Mouse (Mus musculus) stomach, embryonic 14.5 days (tissue): ENCODE data around the gene Calhm2. TPM values are rescaled to one million over a fixed set of nuclear protein-coding genes. Genes with fewer than 3 reads are reported as not detected.
"Not testable (repeated sequence)": the region's sequence is repeated elsewhere in the genome, so short reads cannot be mapped to it uniquely, and the experiment has no call there.

ENCODE experiments used
- ATAC-seq: fragments of 200-750 bp; cut with Nextera tagmentation; 2 replicates; pipeline ENCODE4 v1.8.0; 2017; ENCODE audit warnings: low read depth, moderate TSS enrichment; ENCODE audit not compliant: insufficient number of reproducible peaks, insufficient read depth, low FRiP score
- H3K27ac ChIP-seq: fragments of 300-500 bp; sonication (generic); 2 replicates; pipeline ENCODE4 v1.5.1; 2014; ENCODE audit warnings: mild to moderate bottlenecking, low read length, moderate library complexity, mixed read lengths
- H3K27me3 ChIP-seq: fragments of 300-500 bp; sonication (generic); 2 replicates; pipeline ENCODE4 v1.6.1; 2014; ENCODE audit warnings: low read length, control low read depth, mixed read lengths; ENCODE audit not compliant: control insufficient read depth, insufficient read depth
- H3K36me3 ChIP-seq: fragments of 300-500 bp; sonication (generic); 2 replicates; pipeline ENCODE4 v1.6.1; 2014; ENCODE audit warnings: mild to moderate bottlenecking, control low read depth, low read length, moderate library complexity, mixed read lengths; ENCODE audit not compliant: control insufficient read depth, insufficient read depth
- H3K4me1 ChIP-seq: fragments of 300-500 bp; sonication (generic); 2 replicates; pipeline ENCODE4 v1.6.1; 2014; ENCODE audit warnings: low read length, control low read depth, mixed read lengths; ENCODE audit not compliant: control insufficient read depth, insufficient read depth
- H3K4me2 ChIP-seq: fragments of 300-500 bp; sonication (generic); replicated peaks from 2 replicates; pipeline ENCODE4 v1.6.1; 2014; ENCODE audit warnings: low read depth, low read length, control low read depth
- H3K4me3 ChIP-seq: fragments of 300-500 bp; sonication (generic); 2 replicates; pipeline ENCODE4 v1.5.1; 2014; ENCODE audit warnings: low read depth, low read length, control low read depth
- H3K9ac ChIP-seq: fragments of 300-500 bp; sonication (generic); replicated peaks from 2 replicates; pipeline ENCODE4 v1.6.1; 2014; ENCODE audit warnings: low read depth, mild to moderate bottlenecking, control low read depth, low read length, moderate library complexity, mixed read lengths
- H3K9me3 ChIP-seq: fragments of 300-500 bp; sonication (generic); 2 replicates; pipeline ENCODE4 v1.6.1; 2016; ENCODE audit warnings: low read depth, low read length, control low read depth; ENCODE audit not compliant: control insufficient read depth
- WGBS: fragments of 180-500 bp; shearing (Covaris S2); extraction: QIAGEN DNeasy Blood & Tissue Kit; methylation state at CpG from one replicate; pipeline ENCODE4 v1.1.7; 2014; 5-methylcytosine and 5-hydroxymethylcytosine counted together
- polyA plus RNA-seq: library from polyadenylated mRNA; unstranded; fragments of >200 nt; fragmentation: Nextera tagmentation; extraction: Ambion mirVana; gene quantifications from 2 replicates; pipeline ENCODE4 v1.2.1, GENCODE M21; 2014

The Calhm2 gene
- polyA plus RNA-seq, 1 experiment from 2014 or later = 2.3 TPM

GRCm38 (mm10) chr19:47144154-47144553 lies 6.1 kb upstream of the Calhm2 start, which contains the start of gene Calhm1:
Gene Calhm1 (minus strand): TSS chr19:47144254.
- ATAC-seq = no peak
- no peak within 1 kb of the TSS for H3K27ac ChIP-seq
- H3K27me3 ChIP-seq = no peaks in the 10 kb centered on the region
- no peaks in the 10 kb centered on the region for H3K36me3 ChIP-seq
- WGBS = 90% methylated on average over 6 of the region's 6 CpGs
- H3K9ac ChIP-seq = no peak within 1 kb of the TSS
- no peak within 1 kb of the TSS for H3K4me3 ChIP-seq
- no peak within 1 kb of the TSS for H3K4me2 ChIP-seq
- no peaks in the 10 kb centered on the region for H3K9me3 ChIP-seq
- no peaks in the 10 kb centered on the region for H3K4me1 ChIP-seq

- H3K4me1 ChIP-seq = peaks cover 9% of the 10 kb centered on the region
- 76% methylated on average over 6 of the region's 6 CpGs for WGBS
- H3K4me2 ChIP-seq = no peak overlapping the region
- ATAC-seq = no peak
- H3K9ac ChIP-seq = no peak overlapping the region
- no peak overlapping the region for H3K4me3 ChIP-seq
- H3K9me3 ChIP-seq = no peaks in the 10 kb centered on the region
- H3K27ac ChIP-seq = no peak overlapping the region
- H3K36me3 ChIP-seq = no peaks in the 10 kb centered on the region
- H3K27me3 ChIP-seq = no peaks in the 10 kb centered on the region
Observed at GRCm38 (mm10) chr19:47142438-47142837, 4.3 kb upstream of the Calhm2 start.

- H3K9ac ChIP-seq, H3K27me3 ChIP-seq, H3K27ac ChIP-seq, ATAC-seq, H3K4me3 ChIP-seq, H3K9me3 ChIP-seq, H3K4me2 ChIP-seq, H3K36me3 ChIP-seq: not testable (repeated sequence)
- 28% methylated on average over 7 of the region's 7 CpGs for WGBS
- peaks cover 20% of the 10 kb centered on the region for H3K4me1 ChIP-seq
Observed at GRCm38 (mm10) chr19:47139611-47140010, 1.5 kb upstream of the Calhm2 start.

GRCm38 (mm10) chr19:47137051-47137581 lies 978 bp downstream of the Calhm2 start:
- Histone ChIP-seq H3K4me3 (peak overlapping the region; percentile 42), H3K36me3 (peaks cover 5% of the 10 kb centered on the region; the same call in 1 of the 2 replicates), H3K4me2 (peak overlapping the region; percentile 75), H3K4me1 (peaks cover 20% of the 10 kb centered on the region), H3K9ac (peak overlapping the region; percentile 65), H3K27ac (peak overlapping the region; percentile 87; the same call in 1 of the 2 replicates), H3K9me3 (no peaks in the 10 kb centered on the region), H3K27me3 (no peaks in the 10 kb centered on the region)
- 12% methylated on average over 6 of the region's 6 CpGs for WGBS
- no peak for ATAC-seq

- 0 out of 2 replicates have a peak overlapping the region, but pooled peaks have one; percentile 75 for H3K4me2 ChIP-seq
- H3K9me3 ChIP-seq = no peaks in the 10 kb centered on the region
- H3K4me1 ChIP-seq = peaks cover 20% of the 10 kb centered on the region
- H3K27ac ChIP-seq = no peak overlapping the region
- H3K9ac ChIP-seq = no peak overlapping the region
- WGBS = 84% methylated on average over 5 of the region's 5 CpGs
- ATAC-seq = no peak
- no peaks in the 10 kb centered on the region for H3K27me3 ChIP-seq
- peaks cover 13% of the 10 kb centered on the region; the same call in 1 of the 2 replicates for H3K36me3 ChIP-seq
- no peak overlapping the region for H3K4me3 ChIP-seq
Observed at GRCm38 (mm10) chr19:47136170-47136569, 1.9 kb downstream of the Calhm2 start.

GRCm38 (mm10) chr19:47135568-47135967 lies 2.5 kb downstream of the Calhm2 start:
- WGBS = 86% methylated on average over 17 of the region's 17 CpGs
- no peak overlapping the region for H3K27ac ChIP-seq
- H3K36me3 ChIP-seq = peaks cover 19% of the 10 kb centered on the region
- ATAC-seq = no peak
- H3K4me3 ChIP-seq = no peak overlapping the region
- no peaks in the 10 kb centered on the region for H3K9me3 ChIP-seq
- H3K9ac ChIP-seq = no peak overlapping the region
- H3K4me1 ChIP-seq = peaks cover 20% of the 10 kb centered on the region
- H3K27me3 ChIP-seq = no peaks in the 10 kb centered on the region
- no peak overlapping the region for H3K4me2 ChIP-seq

- Histone ChIP-seq H3K36me3 (peaks cover 43% of the 10 kb centered on the region), H3K27me3 (no peaks in the 10 kb centered on the region), H3K27ac (no peak overlapping the region), H3K9ac (no peak overlapping the region), H3K4me2 (no peak overlapping the region), H3K4me3 (no peak overlapping the region), H3K4me1 (peaks cover 12% of the 10 kb centered on the region), H3K9me3 (no peaks in the 10 kb centered on the region)
- WGBS = 93% methylated on average over 7 of the region's 7 CpGs
- ATAC-seq = no peak
Observed at GRCm38 (mm10) chr19:47133161-47133560, 4.9 kb downstream of the Calhm2 start.

GRCm38 (mm10) chr19:47130551-47131125 lies 7.5 kb downstream of the Calhm2 start:
- Histone ChIP-seq H3K9ac (no peak overlapping the region), H3K27ac (no peak overlapping the region), H3K4me1 (no peaks in the 10 kb centered on the region), H3K36me3 (peaks cover 66% of the 10 kb centered on the region), H3K27me3 (no peaks in the 10 kb centered on the region), H3K9me3 (no peaks in the 10 kb centered on the region), H3K4me3 (no peak overlapping the region), H3K4me2 (no peak overlapping the region)
- ATAC-seq = no peak
- 94% methylated on average over 15 of the region's 15 CpGs for WGBS

GRCm38 (mm10) chr19:47128835-47129234 lies 9.3 kb downstream of the Calhm2 start:
- no peaks in the 10 kb centered on the region for H3K9me3 ChIP-seq
- H3K4me2 ChIP-seq = no peak overlapping the region
- H3K27me3 ChIP-seq = no peaks in the 10 kb centered on the region
- peaks cover 78% of the 10 kb centered on the region for H3K36me3 ChIP-seq
- WGBS = 92% methylated on average over 11 of the region's 11 CpGs
- H3K4me3 ChIP-seq = no peak overlapping the region
- H3K4me1 ChIP-seq = no peaks in the 10 kb centered on the region
- no peak overlapping the region for H3K27ac ChIP-seq
- H3K9ac ChIP-seq = no peak overlapping the region
- ATAC-seq = no peak
